Mouse (Mus musculus) ES-Bruce4 (cell line): ENCODE data around the gene Nkpd1.

ENCODE experiments used
- CTCF ChIP-seq: IDR thresholded peaks from one replicate; pipeline ENCODE4 v1.8.1; 2011; ENCODE audit warnings: low read depth, low read length
- EP300 ChIP-seq: IDR thresholded peaks from 2 replicates; pipeline ENCODE4 v1.6.1; 2011; ENCODE audit warnings: low read depth, low read length; ENCODE audit not compliant: insufficient read depth
- POLR2A ChIP-seq: IDR thresholded peaks from one replicate; pipeline ENCODE4 v1.8.1; 2011; ENCODE audit warnings: low read length; ENCODE audit not compliant: insufficient read depth

DNA sequence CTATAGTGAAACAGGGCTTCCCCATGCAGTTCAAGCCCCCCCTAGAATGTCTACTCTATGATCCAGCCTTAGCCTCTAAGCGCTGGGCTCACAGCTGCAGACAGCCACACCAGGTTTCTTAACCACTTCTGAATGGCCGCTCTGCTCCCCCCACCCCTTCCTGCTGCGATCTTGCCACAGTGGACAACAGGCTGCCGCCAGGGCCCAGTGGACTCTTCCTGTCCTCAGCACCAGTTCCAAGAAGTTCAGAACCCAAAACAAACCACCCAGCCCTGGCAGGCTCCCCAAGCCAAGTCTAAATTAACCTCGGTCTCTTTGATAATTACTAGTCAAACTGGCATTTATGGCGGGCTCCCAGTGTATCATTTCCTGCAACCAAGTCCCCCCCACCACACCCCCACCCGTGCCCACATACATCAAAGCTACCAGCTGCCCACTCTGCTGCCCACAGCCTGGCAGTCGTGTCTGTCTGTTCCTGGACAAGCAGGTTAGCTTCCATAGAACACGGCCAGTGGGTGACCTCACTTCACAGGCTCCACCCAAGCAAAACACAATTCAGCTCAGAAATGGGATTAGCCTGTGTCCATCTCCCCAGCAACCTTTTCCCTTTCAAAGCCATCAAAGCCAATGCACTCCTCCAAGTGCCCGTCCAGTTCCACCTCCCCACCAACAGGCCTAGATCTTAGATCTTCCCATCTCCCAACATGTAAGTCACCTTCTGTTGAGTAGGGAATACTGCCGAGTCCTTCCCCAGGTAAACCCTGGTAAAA lies 43.0 kb downstream of the Nkpd1 start:
- TF ChIP-seq CTCF (no peak), POLR2A (no peak), EP300 (no peak)
